Mouse (Mus musculus) layer of hippocampus, postnatal 36 days (tissue): ENCODE measurements at regions not wholly inside any gene's neighbourhood (a gene's known extent, or its start where the extent isn't known, plus 50 kb on each side); places are given as distances from the start of the nearest gene placed in this dataset.
A peak's percentile ranks its signal among the peaks of the same experiment; 100 is the strongest.

Experiments used
- DNase-seq, 2 experiments: peaks; one replicate each; pipeline ENCODE4 v3.0.0; 2022

DNA sequence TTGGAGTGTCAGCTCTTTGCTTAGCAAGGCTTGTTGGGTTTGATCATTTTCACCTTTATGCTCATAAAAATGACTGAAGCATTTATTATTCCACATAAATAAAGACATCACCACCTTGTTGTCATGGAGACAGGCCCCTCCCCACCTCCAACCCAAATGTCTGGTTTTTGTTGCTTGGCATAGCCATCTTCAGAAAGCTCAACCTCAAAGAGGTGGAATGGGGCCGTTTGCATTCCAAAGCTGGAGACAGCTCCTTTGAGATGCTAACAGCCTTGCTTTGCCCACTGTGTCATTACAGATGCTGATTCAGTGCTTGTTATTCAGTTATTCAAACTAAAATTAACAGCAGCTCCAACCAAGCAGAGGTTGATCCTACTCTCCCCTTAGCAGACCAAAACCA lies 51.9 kb upstream of the Lgalsl start:
- no peak for DNase-seq

GRCm38 (mm10) chr11:20883907-20884306 lies 53.1 kb upstream of the Lgalsl start:
- DNase-seq: no peak

GRCm38 (mm10) chr11:20887044-20887443 lies 56.2 kb upstream of the Lgalsl start:
- DNase-seq: no peak

DNA sequence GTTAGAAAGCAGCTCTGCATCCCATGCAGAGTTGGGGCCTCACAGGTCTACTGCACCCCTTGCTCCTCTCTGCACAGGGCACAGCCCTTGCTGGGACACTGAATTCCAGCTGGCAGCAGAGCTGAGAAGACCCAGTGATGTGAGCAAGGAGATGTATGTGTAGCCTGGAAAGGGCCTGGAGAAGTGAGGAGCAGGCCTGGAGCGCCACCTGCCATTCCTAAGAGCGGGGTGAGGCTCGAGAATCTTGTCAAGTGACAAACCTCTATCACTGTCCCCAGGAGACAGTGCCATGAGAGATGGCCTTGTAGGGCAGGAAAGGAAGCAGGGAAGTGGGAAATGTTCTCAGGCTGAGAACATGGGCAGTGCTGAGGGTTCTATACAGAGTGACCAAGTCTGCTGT lies 59.6 kb upstream of the Lgalsl start:
- no peak for DNase-seq

GRCm38 (mm10) chr11:20891711-20892110 lies 60.9 kb upstream of the Lgalsl start:
- no peak for DNase-seq

- DNase-seq: no peak
These were observed 65.6 kb upstream of the Lgalsl start for GRCm38 (mm10) chr11:20896277-20897123.

GRCm38 (mm10) chr11:20897468-20897867 lies 66.6 kb upstream of the Lgalsl start:
- DNase-seq: no peak

- DNase-seq: no peak
These were observed 67.7 kb upstream of the Lgalsl start for GRCm38 (mm10) chr11:20898558-20898957.

- no peak for DNase-seq
These were observed 68.9 kb upstream of the Lgalsl start for GRCm38 (mm10) chr11:20899766-20900165.

DNA sequence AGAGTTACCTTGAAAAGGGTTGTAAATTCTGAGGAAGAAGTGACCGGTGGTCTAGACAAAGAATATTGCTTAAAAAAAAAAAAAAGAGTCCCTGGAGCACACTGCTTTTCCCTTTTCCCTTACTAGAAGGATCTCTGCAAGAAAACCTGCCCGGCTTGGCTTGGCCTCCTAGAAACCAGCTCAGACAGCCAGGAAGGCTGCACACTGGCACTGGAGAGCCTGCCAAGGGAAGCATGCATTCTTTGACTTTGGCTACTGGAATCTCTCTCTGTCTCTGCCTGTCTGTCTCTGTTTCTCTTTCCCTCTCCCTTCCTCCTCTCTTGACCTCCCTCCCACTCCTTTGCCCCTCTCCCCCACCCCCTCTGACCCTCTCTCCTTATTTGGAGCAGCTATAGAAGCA lies 71.1 kb upstream of the Lgalsl start:
- no peak for DNase-seq

GRCm38 (mm10) chr11:20902910-20903309 lies 72.1 kb upstream of the Lgalsl start:
- DNase-seq: no peak

- no peak for DNase-seq
These were observed 77.1 kb upstream of the Lgalsl start for GRCm38 (mm10) chr11:20907996-20908395.

DNA sequence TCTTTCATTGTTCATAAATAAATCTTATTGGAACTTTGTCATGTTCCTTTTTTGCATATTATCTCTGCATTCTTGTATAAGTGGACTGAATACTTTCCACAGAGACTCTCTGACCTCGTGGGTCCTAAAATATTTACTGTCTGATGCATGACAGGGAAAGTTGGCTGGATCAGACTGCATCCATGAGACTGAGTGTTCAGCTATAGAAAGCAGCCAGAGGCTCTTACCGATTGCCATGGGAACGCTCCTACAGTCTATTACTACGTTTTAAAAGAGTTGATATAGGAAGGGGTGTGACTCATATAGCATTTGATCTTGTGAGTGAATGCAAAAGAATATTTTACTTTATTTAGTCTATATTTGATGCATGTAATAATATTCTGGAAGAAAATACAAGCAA lies 77.6 kb upstream of the Lgalsl start:
- no peak for DNase-seq

DNA sequence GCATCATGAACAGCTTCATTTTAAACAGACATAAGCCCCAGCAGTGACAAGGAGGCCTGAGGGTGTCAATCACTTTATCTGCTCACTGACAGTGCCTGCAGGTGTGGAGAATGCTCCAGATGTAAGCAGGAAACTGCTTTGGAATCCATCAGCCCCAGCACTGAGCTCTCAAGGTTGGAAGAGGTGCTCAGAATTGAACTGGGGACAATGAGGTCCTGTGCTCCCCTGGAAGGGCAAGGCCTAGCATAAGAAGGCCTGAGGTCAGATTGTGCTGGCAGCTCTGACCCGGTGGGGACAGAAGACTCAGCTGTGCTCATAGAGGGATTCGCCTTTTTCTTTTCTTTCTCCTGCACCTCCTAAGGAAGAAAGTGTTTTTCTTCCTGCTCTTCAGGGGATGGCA lies 82.2 kb upstream of the Lgalsl start:
- no peak for DNase-seq

DNA sequence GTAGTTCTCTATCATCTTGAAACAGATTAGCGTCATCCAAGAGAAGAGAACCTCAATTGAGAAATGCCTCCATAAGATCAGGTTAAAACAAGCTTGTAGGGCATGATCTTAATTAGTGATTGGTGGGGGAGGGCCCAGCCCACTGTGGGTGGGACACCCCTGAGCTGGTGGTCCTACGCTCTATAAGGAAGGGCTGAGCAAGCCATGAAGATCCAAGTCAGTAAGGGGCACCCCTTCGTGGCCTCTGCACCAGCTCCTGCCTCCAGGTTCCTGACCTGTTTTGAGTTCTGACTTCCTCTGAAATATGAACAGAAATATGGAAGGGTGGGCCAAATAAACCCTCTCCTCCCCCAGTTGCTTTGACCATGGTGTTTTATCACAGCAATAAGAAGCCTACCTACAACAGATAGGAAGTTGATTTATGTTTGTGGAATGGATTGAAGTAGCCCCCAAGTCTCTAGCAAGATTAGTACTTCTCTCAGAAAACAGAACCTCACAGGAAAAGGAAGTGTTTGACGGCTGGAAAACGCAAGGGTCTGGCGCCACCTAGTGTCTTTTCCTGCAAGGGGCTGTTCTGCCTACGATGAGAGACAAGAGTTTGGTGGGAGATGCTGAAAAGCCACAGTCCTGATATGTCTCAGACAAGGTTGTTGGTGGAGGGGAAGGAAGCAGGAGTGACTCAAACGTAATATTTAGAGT lies 82.9 kb upstream of the Lgalsl start:
- peak; percentile 79 to 81 for DNase-seq

DNA sequence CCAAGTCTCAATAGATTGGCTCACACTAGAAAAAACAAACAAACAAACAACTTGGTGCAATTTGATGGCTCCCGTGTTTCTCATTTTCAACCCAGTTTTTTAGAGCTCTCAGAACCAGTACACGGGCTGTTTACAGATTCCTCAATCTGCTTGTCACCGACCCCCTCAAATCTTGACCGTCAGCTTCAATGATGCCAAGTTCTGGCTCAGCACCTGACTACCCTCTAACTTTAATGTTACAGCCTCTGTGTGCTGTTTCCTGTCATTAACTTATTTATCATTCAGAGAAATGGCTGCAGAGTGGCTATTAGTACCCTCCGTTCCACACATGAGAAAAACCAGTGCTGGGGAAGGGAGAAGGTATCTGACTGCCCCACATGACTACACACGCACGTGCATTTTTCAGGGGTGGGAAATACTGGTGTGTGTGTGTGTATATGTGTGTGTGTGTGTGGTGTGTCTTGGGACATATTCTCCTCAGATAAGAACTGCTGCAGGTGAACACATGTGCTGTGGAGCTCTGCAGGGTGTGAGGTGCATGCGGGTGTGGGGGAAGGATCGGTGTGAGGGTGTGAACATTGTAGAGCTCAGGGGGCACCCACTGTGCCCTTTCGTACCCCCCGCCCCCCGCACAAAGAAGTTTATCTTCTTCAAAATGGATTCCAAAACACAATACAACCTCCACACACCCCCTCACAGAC lies 83.6 kb upstream of the Lgalsl start:
- no peak for DNase-seq

DNA sequence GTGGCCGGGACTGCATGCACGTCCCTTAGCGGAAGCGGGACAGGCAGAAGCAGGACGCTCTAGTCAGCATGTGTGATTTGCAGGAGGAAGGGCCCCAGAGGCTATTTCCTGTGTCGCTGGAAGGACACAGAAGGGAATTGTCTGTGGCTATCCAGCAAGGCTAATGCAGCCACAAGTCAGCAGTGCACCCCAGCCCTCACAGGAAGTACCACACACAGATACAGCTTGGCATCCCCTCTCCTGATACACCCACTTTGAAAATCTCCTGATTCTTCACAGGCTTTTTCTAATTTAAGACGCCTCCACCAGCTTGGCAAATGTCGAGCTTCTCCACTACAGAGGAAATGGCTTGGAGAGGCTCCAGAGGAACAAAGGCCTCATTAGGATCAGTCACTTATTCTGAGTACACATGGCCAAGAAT lies 84.3 kb upstream of the Lgalsl start:
- peak; percentile 28 to 50 for DNase-seq

DNA sequence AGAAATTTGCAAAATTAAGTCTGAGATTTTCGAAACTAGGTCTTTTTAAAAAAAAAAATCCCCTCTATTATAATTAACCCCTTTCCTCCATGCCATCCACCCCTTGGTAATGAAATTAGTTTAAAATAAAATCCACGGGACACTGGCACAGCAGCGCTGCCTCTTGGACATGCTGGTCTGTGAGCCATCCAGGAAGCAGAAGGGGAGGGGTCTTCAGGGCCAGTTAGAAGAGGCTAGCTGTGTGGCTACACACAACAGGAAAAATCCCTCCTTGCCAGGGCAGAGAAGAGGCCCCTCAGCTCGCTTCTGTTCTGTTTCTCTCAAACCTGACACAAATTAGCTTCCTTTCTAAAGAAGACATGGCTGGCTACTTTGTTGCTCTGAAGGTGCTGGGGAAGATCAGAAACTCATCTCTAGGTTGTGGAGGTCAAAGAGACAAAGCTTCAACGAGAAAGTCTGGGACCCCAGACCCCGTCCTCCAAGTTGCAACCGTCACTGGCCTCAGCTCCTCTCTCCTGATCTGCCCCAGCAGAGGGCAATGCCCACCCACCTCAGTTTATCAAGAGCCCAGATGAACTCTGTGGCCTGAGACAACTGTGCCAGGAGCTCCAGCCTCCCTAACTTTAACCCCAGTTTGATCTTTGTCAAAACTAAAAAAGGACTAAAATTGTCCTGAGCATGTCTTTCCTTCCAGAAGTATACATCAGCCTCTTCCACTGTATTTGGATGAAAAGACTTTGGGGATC lies 85.0 kb upstream of the Lgalsl start:
- DNase-seq: no peak

DNA sequence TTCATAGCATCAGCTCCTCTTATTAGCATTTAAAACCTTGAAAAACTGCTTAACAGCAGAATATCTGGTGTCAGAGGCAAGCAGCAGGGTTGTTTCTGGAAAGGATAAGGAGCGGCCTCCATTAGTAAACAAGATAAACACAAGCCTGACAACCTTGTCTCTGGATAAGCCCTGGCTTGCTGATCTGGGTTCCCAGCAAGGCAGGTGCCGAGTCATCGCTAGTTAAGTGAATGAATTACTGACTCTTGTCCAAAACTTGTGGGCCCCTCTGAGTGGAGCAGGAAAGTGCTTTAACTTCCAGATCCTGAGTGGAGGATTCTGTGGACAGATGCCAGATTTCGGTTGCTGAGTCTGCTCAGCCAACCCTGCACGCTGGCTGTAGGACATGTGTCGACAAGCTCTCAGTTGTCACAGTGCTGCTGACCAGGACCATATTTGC lies 85.6 kb upstream of the Lgalsl start:
- DNase-seq: no peak

DNA sequence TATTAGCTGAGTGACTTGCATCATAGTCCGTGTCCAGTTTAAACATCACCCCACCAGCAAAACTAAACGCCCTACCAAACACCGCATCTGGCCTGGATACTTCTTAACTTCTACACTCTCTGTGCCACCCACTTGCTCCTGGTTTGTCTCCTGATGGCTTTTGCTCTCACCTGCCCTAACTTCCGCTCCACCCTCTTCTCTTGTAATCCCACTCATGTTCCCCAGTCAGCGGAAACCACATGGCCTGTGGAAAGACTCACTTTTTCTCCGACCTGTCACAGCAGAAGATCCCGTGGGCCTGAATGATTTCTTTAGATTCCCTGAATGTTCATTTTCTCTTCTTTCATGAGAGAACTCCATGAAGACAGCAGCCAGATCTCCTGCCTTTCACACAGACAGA lies 86.1 kb upstream of the Lgalsl start:
- DNase-seq: no peak

DNA sequence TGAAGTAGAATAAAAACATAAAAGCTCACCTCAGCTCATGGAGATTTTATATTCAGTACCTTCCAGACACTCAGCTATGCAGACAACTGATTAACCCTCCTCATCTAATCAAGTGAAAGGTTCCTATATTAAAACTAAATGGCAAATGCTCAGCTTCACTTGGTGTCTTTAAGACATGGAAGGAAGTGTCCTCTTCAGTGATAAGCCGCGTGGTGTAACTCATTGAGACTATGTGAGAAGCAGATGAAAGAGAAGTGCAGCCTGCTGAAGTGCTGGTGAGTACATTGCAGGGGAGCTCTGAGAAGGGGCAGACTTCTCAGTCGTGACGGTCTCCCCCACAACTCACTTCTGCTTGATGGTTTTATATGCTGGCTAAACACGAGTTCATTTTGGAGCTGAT lies 86.6 kb upstream of the Lgalsl start:
- no peak for DNase-seq

DNA sequence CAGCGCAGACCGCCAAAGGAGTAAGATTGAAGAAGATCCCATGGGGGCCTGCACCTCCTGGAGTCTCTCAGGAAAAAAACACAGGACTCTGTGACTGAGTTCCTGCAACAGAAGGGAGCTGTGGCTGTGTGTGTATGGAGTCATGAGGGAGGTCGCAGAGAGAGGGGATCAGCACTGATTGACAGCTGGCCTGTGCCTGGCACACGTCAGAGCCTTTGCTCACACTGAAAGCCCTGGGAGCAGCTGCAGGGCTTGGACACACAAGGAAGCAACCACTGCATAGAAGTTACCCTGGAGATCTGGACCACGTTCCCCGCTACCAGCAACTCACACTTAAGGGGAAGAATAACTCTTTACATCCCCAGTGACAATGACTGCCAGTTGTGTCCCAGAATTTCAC lies 92.3 kb upstream of the Lgalsl start:
- no peak for DNase-seq

GRCm38 (mm10) chr11:20929426-20929825 lies 98.6 kb upstream of the Lgalsl start:
- no peak for DNase-seq
